Mouse (Mus musculus) heart, embryonic 14.5 days (tissue): ENCODE measurements around the gene Gm38119. TPM values are rescaled to one million over a fixed set of nuclear protein-coding genes. Genes with fewer than 3 reads are reported as not detected.
"Not testable (repeated sequence)": the region's sequence is repeated elsewhere in the genome, so short reads cannot be mapped to it uniquely, and the experiment has no call there.

Source experiments
- ATAC-seq: fragments of 200-750 bp; cut with Nextera tagmentation; 2 replicates; pipeline ENCODE4 v1.8.0; 2017; ENCODE audit warnings: low read depth, moderate TSS enrichment; ENCODE audit not compliant: insufficient number of reproducible peaks, insufficient read depth, low FRiP score
- H3K27ac ChIP-seq, 2 experiments: fragments of 200-500 bp in 1 of 2; fragments of 300-500 bp in 1 of 2; sonication (generic) in 1 of 2; replicated peaks in 1 of 2; 2 replicates each; pipeline ENCODE4 v1.5.1; 2012 to 2014; ENCODE audit warnings: low read depth in 2 of 2, low read length in 2 of 2, control low read depth in 1 of 2, mild to moderate bottlenecking in 1 of 2, mixed read lengths in 1 of 2; ENCODE audit not compliant: control insufficient read depth in 1 of 2, insufficient read depth in 1 of 2
- H3K27me3 ChIP-seq: fragments of 300-500 bp; sonication (generic); 2 replicates; pipeline ENCODE4 v1.6.1; 2014; ENCODE audit warnings: mild to moderate bottlenecking, low read length, control low read depth; ENCODE audit not compliant: control insufficient read depth, insufficient read depth
- H3K36me3 ChIP-seq: fragments of 300-500 bp; sonication (generic); 2 replicates; pipeline ENCODE4 v1.6.1; 2014; ENCODE audit warnings: mild to moderate bottlenecking, control low read depth, low read length, mixed read lengths; ENCODE audit not compliant: control insufficient read depth, insufficient read depth
- H3K4me1 ChIP-seq, 2 experiments: fragments of 200-500 bp in 1 of 2; fragments of 300-500 bp in 1 of 2; sonication (generic) in 1 of 2; 2 replicates each; pipeline ENCODE4 v1.6.1; 2012 to 2014; ENCODE audit warnings: low read length in 2 of 2, control low read depth in 1 of 2, mixed read lengths in 1 of 2; ENCODE audit not compliant: control insufficient read depth in 2 of 2, insufficient read depth in 2 of 2
- H3K4me2 ChIP-seq: fragments of 300-500 bp; sonication (generic); 2 replicates; pipeline ENCODE4 v1.6.1; 2014; ENCODE audit warnings: mild to moderate bottlenecking, low read length
- H3K4me3 ChIP-seq, 2 experiments: fragments of 200-500 bp in 1 of 2; fragments of 300-500 bp in 1 of 2; sonication (generic) in 1 of 2; 2 replicates each; pipeline ENCODE4 v1.5.1; 2012 to 2014; ENCODE audit warnings: low read length in 2 of 2, mild to moderate bottlenecking in 2 of 2, control low read depth in 1 of 2, low read depth in 1 of 2, moderate library complexity in 1 of 2; ENCODE audit not compliant: control insufficient read depth in 1 of 2, insufficient read depth in 1 of 2
- H3K9ac ChIP-seq: fragments of 300-500 bp; sonication (generic); 2 replicates; pipeline ENCODE4 v1.6.1; 2014; ENCODE audit warnings: mild to moderate bottlenecking, low read length
- H3K9me3 ChIP-seq: fragments of 300-500 bp; sonication (generic); 2 replicates; pipeline ENCODE4 v1.6.1; 2016; ENCODE audit warnings: low read length, control low read depth; ENCODE audit not compliant: control insufficient read depth
- WGBS: fragments of 180-500 bp; shearing (Covaris S2); extraction: QIAGEN DNeasy Blood & Tissue Kit; methylation state at CpG from one replicate; pipeline ENCODE4 v1.1.7; 2014; 5-methylcytosine and 5-hydroxymethylcytosine counted together
- polyA plus RNA-seq: library from polyadenylated mRNA; unstranded; fragments of >200 nt; fragmentation: Nextera tagmentation; extraction: Ambion mirVana; gene quantifications from 2 replicates; pipeline ENCODE4 v1.2.1, GENCODE M21; 2014

Gm38119 gene
- polyA plus RNA-seq, 1 experiment from 2014 or later: not detected

DNA sequence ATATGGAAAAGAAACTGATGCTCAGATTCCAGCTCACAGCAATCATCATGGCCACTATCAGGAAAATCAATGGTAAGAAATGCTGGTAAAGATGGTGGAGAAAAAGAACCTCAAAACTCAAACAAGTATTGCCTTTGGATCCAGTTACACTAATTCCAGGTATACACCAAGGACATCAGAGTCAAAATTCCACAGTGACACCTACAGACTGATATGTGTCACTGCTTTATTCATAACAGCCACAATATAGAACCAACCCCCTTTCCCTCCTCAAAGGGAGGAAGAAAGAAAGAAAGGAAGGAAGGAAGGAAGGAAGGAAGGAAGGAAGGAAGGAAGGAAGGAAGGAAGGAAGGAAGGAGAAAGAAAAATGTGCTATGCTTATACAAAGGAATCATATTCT, 23.8 kb downstream of the Gm38119 start:
- Histone ChIP-seq H3K9ac (no peak overlapping the region), H3K4me1 (no peaks in the 10 kb centered on the region), H3K27ac (no peak overlapping the region), H3K4me3 (no peak overlapping the region), H3K4me2 (no peak overlapping the region), H3K36me3 (no peaks in the 10 kb centered on the region), H3K9me3 (no peaks in the 10 kb centered on the region), H3K27me3 (no peaks in the 10 kb centered on the region)
- no peak for ATAC-seq

DNA sequence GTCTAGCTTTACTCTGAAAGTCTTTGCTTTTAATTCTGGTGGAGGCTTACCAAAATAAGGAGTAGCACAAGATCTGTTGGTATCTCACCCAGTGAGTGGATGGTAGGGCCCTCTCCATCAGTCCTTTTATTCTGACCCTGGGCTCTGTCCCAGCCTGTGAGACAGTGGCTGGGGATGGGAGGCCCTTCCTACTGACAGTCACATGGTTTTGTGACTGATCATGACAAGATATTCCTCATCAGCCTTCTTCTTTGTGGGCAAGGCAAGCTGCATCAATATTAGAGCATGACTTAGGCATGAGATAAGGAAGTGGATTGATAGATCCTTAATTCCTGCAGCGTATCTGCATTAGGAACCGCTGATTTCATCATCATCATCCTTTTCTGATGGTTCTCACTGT, 29.9 kb downstream of the Gm38119 start, which contains the start of gene Lce1e:
Gene Lce1e (minus strand): TSS at position 101 of the 400 bp plus-strand sequence.
- no peak within 1 kb of the TSS for H3K9ac ChIP-seq
- H3K4me1 ChIP-seq: no peaks in the 10 kb centered on the region
- H3K9me3 ChIP-seq: no peaks in the 10 kb centered on the region
- no peak within 1 kb of the TSS for H3K4me2 ChIP-seq
- 72% methylated on average over 2 of the region's 2 CpGs for WGBS
- H3K36me3 ChIP-seq: no peaks in the 10 kb centered on the region
- H3K27ac ChIP-seq: no peak within 1 kb of the TSS
- no peaks in the 10 kb centered on the region for H3K27me3 ChIP-seq
- H3K4me3 ChIP-seq: no peak within 1 kb of the TSS
- no peak for ATAC-seq

DNA sequence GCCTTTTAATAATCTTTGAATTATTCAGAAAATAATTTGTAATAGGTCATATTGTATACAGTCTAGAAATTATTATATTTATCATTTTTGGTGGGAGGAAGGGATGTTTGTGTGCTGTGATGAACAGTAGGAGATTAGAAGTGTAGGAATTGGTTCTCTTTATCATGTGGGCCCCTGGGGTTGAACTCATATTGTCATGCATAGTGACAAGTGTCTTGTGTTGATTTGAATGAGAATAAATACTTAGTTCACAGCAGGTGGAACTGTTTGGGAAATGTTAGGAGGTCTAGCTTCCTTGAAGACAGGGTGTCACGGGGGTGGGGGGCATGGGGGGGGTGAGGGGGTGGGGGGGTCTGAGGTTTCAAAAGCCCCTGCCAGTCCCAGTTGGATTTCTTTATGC, 44.3 kb downstream of the Gm38119 start:
- Histone ChIP-seq H3K4me3 (no peak overlapping the region), H3K27me3 (no peaks in the 10 kb centered on the region), H3K4me2 (no peak overlapping the region), H3K9me3 (no peaks in the 10 kb centered on the region), H3K36me3 (no peaks in the 10 kb centered on the region), H3K9ac (no peak overlapping the region), H3K4me1 (no peaks in the 10 kb centered on the region), H3K27ac (no peak overlapping the region)
- 42% methylated on average over 1 of the region's 1 CpGs for WGBS
- no peak for ATAC-seq

DNA sequence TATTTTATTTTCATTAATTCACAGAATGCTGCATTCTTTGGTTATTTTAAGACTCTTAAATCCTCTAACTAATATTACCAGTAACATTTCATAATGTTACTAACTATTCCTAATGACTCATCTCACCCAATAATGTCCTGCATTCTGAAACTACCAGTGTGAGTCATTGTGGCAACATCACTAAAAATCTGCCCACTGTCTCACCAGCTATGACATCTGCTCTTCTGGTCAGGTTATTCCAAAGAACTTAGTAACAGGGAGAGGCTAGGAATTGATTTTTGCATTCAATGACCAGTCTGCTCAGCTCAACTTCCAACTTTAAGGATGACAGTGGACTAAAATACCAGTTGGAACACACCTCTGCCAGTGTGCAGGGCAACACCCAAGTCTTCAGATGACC, 47.2 kb downstream of the Gm38119 start:
- Histone ChIP-seq H3K4me1 (no peaks in the 10 kb centered on the region), H3K27me3 (no peaks in the 10 kb centered on the region), H3K9me3 (no peaks in the 10 kb centered on the region), H3K9ac (no peak overlapping the region), H3K4me3 (no peak overlapping the region), H3K27ac (no peak overlapping the region), H3K4me2 (no peak overlapping the region), H3K36me3 (no peaks in the 10 kb centered on the region)
- no peak for ATAC-seq

DNA sequence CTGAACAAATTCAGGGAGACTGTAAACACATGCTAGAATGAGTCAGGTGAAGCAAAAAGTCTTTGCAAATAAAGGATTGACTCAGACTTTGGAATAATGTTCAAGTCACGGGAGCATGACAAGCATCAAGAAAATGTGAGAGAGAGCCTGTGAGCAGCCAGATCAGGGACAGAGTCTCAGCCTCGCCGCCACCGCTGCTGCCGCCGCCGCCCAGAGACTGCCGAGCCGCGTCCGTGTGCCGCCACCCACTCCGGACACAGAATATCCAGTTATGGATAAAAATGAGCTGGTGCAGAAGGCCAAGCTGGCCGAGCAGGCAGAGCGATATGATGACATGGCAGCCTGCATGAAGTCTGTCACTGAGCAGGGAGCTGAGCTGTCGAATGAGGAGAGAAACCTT, 49.7 kb downstream of the Gm38119 start:
- 62% methylated on average over 16 of the region's 16 CpGs for WGBS
- not testable (repeated sequence) for H3K9me3 ChIP-seq, H3K36me3 ChIP-seq, H3K4me2 ChIP-seq, H3K27ac ChIP-seq, H3K4me1 ChIP-seq, H3K27me3 ChIP-seq, ATAC-seq, H3K9ac ChIP-seq
- 0 out of 4 replicates have a peak overlapping the region, but pooled peaks of 1 of the 2 experiments have one; percentile 13 for H3K4me3 ChIP-seq

Other genes starting within 250 kb of the Gm38119 start
- not detected in 2 replicates for gene Sprr4, start 238.6 kb downstream of the Gm38119 start, polyA plus RNA-seq
- gene 2310046K23Rik, start 204.6 kb downstream of the Gm38119 start, polyA plus RNA-seq: not detected in 2 replicates
- not detected in 2 replicates for gene Ivl, start 165.4 kb downstream of the Gm38119 start, polyA plus RNA-seq
- gene Smcp, start 150.1 kb downstream of the Gm38119 start, polyA plus RNA-seq: not detected in 2 replicates
- gene 2210017I01Rik, start 131.6 kb downstream of the Gm38119 start, polyA plus RNA-seq: not detected in 2 replicates
- not detected in 2 replicates for gene Lce6a, start 117.4 kb downstream of the Gm38119 start, polyA plus RNA-seq
- not detected in 2 replicates for gene Lce1a1, start 90.8 kb downstream of the Gm38119 start, polyA plus RNA-seq
- gene Lce1b, start 82.2 kb downstream of the Gm38119 start, polyA plus RNA-seq: not detected in 2 replicates
- not detected in 2 replicates for gene Lce1a2, start 68.8 kb downstream of the Gm38119 start, polyA plus RNA-seq
- not detected in 2 replicates for gene Lce1c, start 59.8 kb downstream of the Gm38119 start, polyA plus RNA-seq
- gene Lce1d, start 51.9 kb downstream of the Gm38119 start, polyA plus RNA-seq: not detected in 2 replicates
- gene Lce1e, start 30.0 kb downstream of the Gm38119 start, polyA plus RNA-seq: not detected in 2 replicates
- not detected in 2 replicates for gene Lce1f, start 18.7 kb downstream of the Gm38119 start, polyA plus RNA-seq
- gene Lce1g, start 13.2 kb upstream of the Gm38119 start, polyA plus RNA-seq: not detected in 2 replicates
- gene Lce1h, start 26.0 kb upstream of the Gm38119 start, polyA plus RNA-seq: not detected in 2 replicates
- not detected in 2 replicates for gene Lce1i, start 39.8 kb upstream of the Gm38119 start, polyA plus RNA-seq
- not detected in 2 replicates for gene Lce1j, start 51.4 kb upstream of the Gm38119 start, polyA plus RNA-seq
- not detected in 2 replicates for gene Lce1k, start 68.8 kb upstream of the Gm38119 start, polyA plus RNA-seq
- not detected in 2 replicates for gene Kprp, start 88.2 kb upstream of the Gm38119 start, polyA plus RNA-seq
- not detected in 2 replicates for gene Lce1l, start 112.2 kb upstream of the Gm38119 start, polyA plus RNA-seq
- not detected in 2 replicates for gene 2310050C09Rik, start 131.1 kb upstream of the Gm38119 start, polyA plus RNA-seq
- gene Lce3a, start 187.1 kb upstream of the Gm38119 start, polyA plus RNA-seq: not detected in 2 replicates
- not detected in 2 replicates for gene Lce3b, start 193.9 kb upstream of the Gm38119 start, polyA plus RNA-seq
- gene Lce3c, start 205.4 kb upstream of the Gm38119 start, polyA plus RNA-seq: not detected in 2 replicates
- gene Lce3d, start 218.3 kb upstream of the Gm38119 start, polyA plus RNA-seq: not detected in 2 replicates
- not detected in 2 replicates for gene Lce3e, start 228.0 kb upstream of the Gm38119 start, polyA plus RNA-seq